Mouse (Mus musculus): ENCODE measurements around the gene Slco3a1. TPM values are rescaled to one million over a fixed set of nuclear protein-coding genes. Genes with fewer than 3 reads are reported as not detected.

The Slco3a1 gene
- polyA plus RNA-seq, 1 experiment: 1.2 TPM

DNA sequence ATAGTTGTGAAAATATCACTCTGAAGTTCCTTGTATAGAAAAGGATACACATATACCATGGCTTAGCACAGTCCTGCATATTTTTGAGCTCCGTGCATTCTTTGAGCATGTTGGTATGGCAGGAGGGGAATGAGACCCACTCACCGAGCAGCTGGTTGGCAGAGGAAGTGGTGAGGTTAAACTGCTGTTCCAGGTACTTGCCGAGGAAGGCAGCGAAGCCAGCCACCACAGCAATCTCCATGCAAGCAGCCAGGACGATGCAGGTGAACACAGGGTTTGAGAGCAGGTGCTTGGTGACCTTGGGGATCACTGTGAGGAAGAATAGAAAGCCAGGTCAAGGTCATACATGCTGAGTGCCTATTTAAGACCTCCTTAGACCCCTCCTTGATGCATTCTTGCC is 226.9 kb downstream of the Slco3a1 start:
- TF ChIP-seq EP300 (IDR thresholded peaks at IDR 0.05; ENCODE audit: insufficient read depth, low read depth, low read length) (no peak), CTCF (IDR thresholded peaks at IDR 0.05; ENCODE audit: low read depth, low read length) (no peak), POLR2A (IDR thresholded peaks at IDR 0.05; ENCODE audit: insufficient read depth, low read length) (no peak)

DNA sequence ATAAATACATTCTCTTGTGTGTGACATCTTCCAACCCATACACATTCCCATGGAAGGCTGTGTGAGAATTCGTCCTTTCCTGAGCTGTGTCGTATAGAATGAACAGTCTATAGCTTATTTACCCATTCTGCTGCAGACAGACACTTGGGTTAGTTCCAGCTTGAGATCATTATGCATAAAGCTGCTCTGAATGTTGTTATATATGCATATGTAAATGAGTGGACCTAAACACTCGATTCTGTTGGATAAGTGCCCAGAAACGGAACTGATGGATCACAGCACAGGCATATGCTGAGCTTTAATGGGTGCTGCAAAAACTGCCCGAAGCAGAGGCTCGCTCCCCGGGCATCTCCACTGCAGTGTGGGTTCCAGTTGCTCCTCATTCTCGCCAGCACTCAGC is 229.5 kb downstream of the Slco3a1 start:
- H3K27me3 ChIP-seq (ENCODE audit: control insufficient read depth, insufficient read depth, low read length, poor library complexity, severe bottlenecking): no peaks in the 10 kb centered on the region
- H3K27ac ChIP-seq (ENCODE audit: insufficient read depth, low read length): no peak overlapping the region
- TF ChIP-seq POLR2A (IDR thresholded peaks at IDR 0.05; ENCODE audit: insufficient read depth, low read length) (no peak), EP300 (IDR thresholded peaks at IDR 0.05; ENCODE audit: insufficient read depth, low read depth, low read length) (no peak), CTCF (IDR thresholded peaks at IDR 0.05; ENCODE audit: low read depth, low read length) (no peak)
- H3K36me3 ChIP-seq (ENCODE audit: control insufficient read depth, insufficient read depth, low read length, poor library complexity, severe bottlenecking): no peaks in the 10 kb centered on the region
- no peak overlapping the region for H3K9ac ChIP-seq (ENCODE audit: low read depth, poor library complexity, severe bottlenecking)
- no peak overlapping the region for H3K4me3 ChIP-seq (ENCODE audit: low read depth, low read length)
- no peaks in the 10 kb centered on the region for H3K4me1 ChIP-seq (ENCODE audit: control insufficient read depth, insufficient read depth, low read length)
- H3K9me3 ChIP-seq (replicated peaks; ENCODE audit: control insufficient read depth, insufficient read depth, low read length, poor library complexity, severe bottlenecking): no peaks in the 10 kb centered on the region

More for the DNA sequence above, 226.9 kb downstream of the Slco3a1 start:
- H3K9me3 ChIP-seq (replicated peaks; ENCODE audit: control insufficient read depth, insufficient read depth, low read length, poor library complexity, severe bottlenecking): no peaks in the 10 kb centered on the region
- H3K36me3 ChIP-seq (ENCODE audit: control insufficient read depth, insufficient read depth, low read length, poor library complexity, severe bottlenecking): no peaks in the 10 kb centered on the region
- H3K4me1 ChIP-seq (ENCODE audit: control insufficient read depth, insufficient read depth, low read length): no peaks in the 10 kb centered on the region
- H3K9ac ChIP-seq (ENCODE audit: low read depth, poor library complexity, severe bottlenecking): no peak overlapping the region
- no peak overlapping the region for H3K4me3 ChIP-seq (ENCODE audit: low read depth, low read length)
- no peak overlapping the region for H3K27ac ChIP-seq (ENCODE audit: insufficient read depth, low read length)
- no peaks in the 10 kb centered on the region for H3K27me3 ChIP-seq (ENCODE audit: control insufficient read depth, insufficient read depth, low read length, poor library complexity, severe bottlenecking)

DNA sequence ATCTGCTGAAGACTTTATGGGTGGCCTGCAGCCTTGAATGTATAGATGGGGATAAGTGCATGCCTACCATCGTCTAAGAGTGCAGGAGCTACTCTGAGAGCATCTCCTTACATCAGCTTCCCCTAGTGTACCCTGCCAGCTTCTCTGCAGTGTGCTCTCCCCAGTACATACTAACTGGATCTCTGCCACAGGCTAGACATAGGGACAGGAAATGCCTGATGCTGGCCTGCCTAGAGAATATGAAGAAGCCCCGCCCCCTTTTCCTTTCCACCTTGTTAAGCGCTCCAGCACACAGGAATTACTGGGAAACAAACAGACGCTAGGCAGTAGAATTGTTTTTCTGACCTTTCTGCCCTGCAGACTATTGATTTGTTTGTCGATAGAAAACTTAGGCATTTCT is 230.9 kb downstream of the Slco3a1 start:
- Histone ChIP-seq H3K4me1 (ENCODE audit: control insufficient read depth, insufficient read depth, low read length) (no peaks in the 10 kb centered on the region), H3K9me3 (replicated peaks; ENCODE audit: control insufficient read depth, insufficient read depth, low read length, poor library complexity, severe bottlenecking) (no peaks in the 10 kb centered on the region), H3K27me3 (ENCODE audit: control insufficient read depth, insufficient read depth, low read length, poor library complexity, severe bottlenecking) (no peaks in the 10 kb centered on the region), H3K36me3 (ENCODE audit: control insufficient read depth, insufficient read depth, low read length, poor library complexity, severe bottlenecking) (no peaks in the 10 kb centered on the region), H3K27ac (ENCODE audit: insufficient read depth, low read length) (no peak overlapping the region), H3K9ac (ENCODE audit: low read depth, poor library complexity, severe bottlenecking) (no peak overlapping the region), H3K4me3 (ENCODE audit: low read depth, low read length) (no peak overlapping the region)
- TF ChIP-seq POLR2A (IDR thresholded peaks at IDR 0.05; ENCODE audit: insufficient read depth, low read length) (no peak), EP300 (IDR thresholded peaks at IDR 0.05; ENCODE audit: insufficient read depth, low read depth, low read length) (no peak), CTCF (IDR thresholded peaks at IDR 0.05; ENCODE audit: low read depth, low read length) (no peak)

DNA sequence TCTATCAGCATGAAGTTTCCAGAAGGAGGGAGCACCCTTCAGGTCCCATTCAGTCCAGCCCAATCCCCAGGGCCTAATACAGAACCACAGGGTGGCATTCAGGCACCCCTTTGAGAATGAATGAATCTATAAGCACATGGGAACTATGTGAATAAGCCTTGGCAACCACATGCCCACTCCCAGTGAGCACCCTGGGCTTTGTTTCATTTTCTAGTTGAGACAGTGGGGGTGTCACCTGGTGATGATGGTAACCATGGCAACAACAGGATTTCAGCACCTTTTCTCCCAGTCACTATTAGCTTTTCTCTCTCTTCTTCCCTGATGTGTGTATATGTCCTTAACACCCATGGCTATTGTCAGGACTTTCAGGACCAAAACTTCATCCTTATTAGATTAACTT is 231.4 kb downstream of the Slco3a1 start:
- Histone ChIP-seq H3K27me3 (ENCODE audit: control insufficient read depth, insufficient read depth, low read length, poor library complexity, severe bottlenecking) (no peaks in the 10 kb centered on the region), H3K9me3 (replicated peaks; ENCODE audit: control insufficient read depth, insufficient read depth, low read length, poor library complexity, severe bottlenecking) (no peaks in the 10 kb centered on the region), H3K27ac (ENCODE audit: insufficient read depth, low read length) (no peak overlapping the region), H3K9ac (ENCODE audit: low read depth, poor library complexity, severe bottlenecking) (no peak overlapping the region), H3K36me3 (ENCODE audit: control insufficient read depth, insufficient read depth, low read length, poor library complexity, severe bottlenecking) (no peaks in the 10 kb centered on the region), H3K4me3 (ENCODE audit: low read depth, low read length) (no peak overlapping the region), H3K4me1 (ENCODE audit: control insufficient read depth, insufficient read depth, low read length) (no peaks in the 10 kb centered on the region)
- TF ChIP-seq CTCF (IDR thresholded peaks at IDR 0.05; ENCODE audit: low read depth, low read length): no peak
- no peak for TF ChIP-seq EP300 (IDR thresholded peaks at IDR 0.05; ENCODE audit: insufficient read depth, low read depth, low read length)
- no peak for TF ChIP-seq POLR2A (IDR thresholded peaks at IDR 0.05; ENCODE audit: insufficient read depth, low read length)

DNA sequence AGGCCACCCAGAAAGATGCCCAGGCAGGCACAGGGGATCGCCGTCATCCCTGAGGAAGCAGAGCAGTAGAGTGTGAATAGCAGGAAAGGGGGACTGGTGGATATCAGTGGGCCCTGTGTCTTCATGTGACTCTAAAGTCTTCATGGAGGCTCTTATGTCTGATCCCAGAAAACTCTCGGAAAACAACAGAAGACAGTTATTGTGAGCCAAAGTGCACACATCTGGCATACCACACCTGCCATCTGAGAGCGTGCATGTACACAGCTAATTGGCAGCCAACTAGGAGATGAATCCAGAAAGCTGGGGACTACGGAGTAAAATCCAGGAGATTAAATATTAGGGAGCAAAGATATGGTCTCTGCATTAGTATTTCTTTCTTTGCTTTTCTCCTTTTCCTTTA is 233.9 kb downstream of the Slco3a1 start:
- no peaks in the 10 kb centered on the region for H3K27me3 ChIP-seq (ENCODE audit: control insufficient read depth, insufficient read depth, low read length, poor library complexity, severe bottlenecking)
- H3K36me3 ChIP-seq (ENCODE audit: control insufficient read depth, insufficient read depth, low read length, poor library complexity, severe bottlenecking): no peaks in the 10 kb centered on the region
- no peaks in the 10 kb centered on the region for H3K9me3 ChIP-seq (replicated peaks; ENCODE audit: control insufficient read depth, insufficient read depth, low read length, poor library complexity, severe bottlenecking)
- no peaks in the 10 kb centered on the region for H3K4me1 ChIP-seq (ENCODE audit: control insufficient read depth, insufficient read depth, low read length)
- no peak overlapping the region for H3K27ac ChIP-seq (ENCODE audit: insufficient read depth, low read length)
- TF ChIP-seq POLR2A (IDR thresholded peaks at IDR 0.05; ENCODE audit: insufficient read depth, low read length) (no peak), CTCF (IDR thresholded peaks at IDR 0.05; ENCODE audit: low read depth, low read length) (no peak), EP300 (IDR thresholded peaks at IDR 0.05; ENCODE audit: insufficient read depth, low read depth, low read length) (no peak)
- H3K4me3 ChIP-seq (ENCODE audit: low read depth, low read length): no peak overlapping the region
- no peak overlapping the region for H3K9ac ChIP-seq (ENCODE audit: low read depth, poor library complexity, severe bottlenecking)

DNA sequence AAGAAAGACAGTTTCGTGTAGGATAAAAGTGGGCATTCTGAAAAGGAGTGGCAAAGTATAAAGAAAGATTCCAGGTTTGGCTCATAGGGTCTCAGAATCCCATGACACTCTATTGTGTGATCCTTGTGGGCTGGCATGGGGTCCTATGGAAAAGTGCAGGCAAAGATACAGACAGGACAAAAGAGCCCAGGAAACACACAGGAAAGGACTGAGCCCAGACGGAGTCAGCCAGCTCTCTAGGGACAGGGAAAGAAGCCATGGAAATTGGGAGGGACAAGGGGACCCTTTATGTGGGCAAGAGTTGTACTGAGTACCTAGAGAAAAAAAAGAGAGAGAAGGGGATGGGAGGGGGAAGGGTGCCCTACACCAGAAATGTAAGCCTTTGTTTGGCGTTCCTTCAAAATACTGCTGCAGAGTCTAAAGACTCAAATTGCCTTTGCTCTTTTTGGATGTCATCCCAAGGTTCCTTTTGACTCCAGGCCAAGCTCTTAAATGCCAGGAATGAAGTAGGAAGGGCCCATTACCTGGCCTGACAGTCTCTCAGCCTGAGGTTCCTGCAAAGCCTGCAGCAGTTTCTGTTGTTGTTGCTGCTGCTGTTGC is 238.6 kb downstream of the Slco3a1 start:
- TF ChIP-seq CTCF (IDR thresholded peaks at IDR 0.05; ENCODE audit: low read depth, low read length) (no peak), POLR2A (IDR thresholded peaks at IDR 0.05; ENCODE audit: insufficient read depth, low read length) (no peak), EP300 (IDR thresholded peaks at IDR 0.05; ENCODE audit: insufficient read depth, low read depth, low read length) (no peak)
- H3K4me3 ChIP-seq (ENCODE audit: low read depth, low read length): no peak overlapping the region
- H3K9me3 ChIP-seq (replicated peaks; ENCODE audit: control insufficient read depth, insufficient read depth, low read length, poor library complexity, severe bottlenecking): no peaks in the 10 kb centered on the region
- no peaks in the 10 kb centered on the region for H3K36me3 ChIP-seq (ENCODE audit: control insufficient read depth, insufficient read depth, low read length, poor library complexity, severe bottlenecking)
- H3K27ac ChIP-seq (ENCODE audit: insufficient read depth, low read length): no peak overlapping the region
- H3K9ac ChIP-seq (ENCODE audit: low read depth, poor library complexity, severe bottlenecking): no peak overlapping the region
- no peaks in the 10 kb centered on the region for H3K27me3 ChIP-seq (ENCODE audit: control insufficient read depth, insufficient read depth, low read length, poor library complexity, severe bottlenecking)
- H3K4me1 ChIP-seq (ENCODE audit: control insufficient read depth, insufficient read depth, low read length): no peaks in the 10 kb centered on the region

Measured in ES-Bruce4 (cell line).